Mouse (Mus musculus): ENCODE data around the gene Cep164.
"Not testable (repeated sequence)": the region's sequence is repeated elsewhere in the genome, so short reads cannot be mapped to it uniquely, and the experiment has no call there.

Gene Cep164

DNA sequence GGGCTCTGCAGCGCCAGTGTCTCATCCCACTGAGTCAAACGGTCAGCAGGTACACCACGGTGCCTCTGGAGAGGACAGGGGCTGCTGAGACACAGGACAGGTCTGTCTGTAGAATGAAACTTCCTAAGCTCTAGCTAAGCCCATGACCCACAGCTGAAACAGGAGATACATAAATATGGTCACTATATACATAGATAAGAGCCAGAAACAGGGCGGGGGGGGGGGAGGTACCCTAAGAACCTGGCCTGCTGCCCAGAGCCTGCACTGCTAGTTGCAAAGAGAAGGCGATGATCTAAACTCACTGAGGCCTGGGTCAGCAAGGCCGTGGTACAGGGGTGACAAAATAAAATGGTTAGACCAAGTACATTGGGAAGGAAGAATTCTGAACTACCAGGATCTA, 40.9 kb downstream of the Cep164 start:
- peak; percentile 9 for DNase-seq (ENCODE audit: low spot score)

DNA sequence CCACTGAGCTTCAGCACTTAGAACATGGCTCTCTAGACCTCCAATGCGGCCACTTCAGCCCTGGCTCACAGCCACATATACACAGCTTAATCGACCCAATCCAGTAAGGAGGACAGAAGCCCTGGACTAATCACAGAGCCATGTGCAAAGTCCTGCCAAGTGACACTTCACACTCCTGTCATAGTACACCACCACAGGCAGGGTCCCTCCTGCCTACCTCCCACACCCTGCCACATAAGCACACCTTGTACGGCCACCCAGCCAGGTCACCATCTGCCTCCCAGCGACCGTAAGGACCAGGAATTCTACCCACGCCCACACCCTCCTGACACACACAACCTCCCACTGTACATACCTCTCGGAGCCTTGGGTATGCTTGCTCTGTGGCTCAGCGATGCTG, 41.4 kb downstream of the Cep164 start:
- DNase-seq (ENCODE audit: low spot score): no peak

DNA sequence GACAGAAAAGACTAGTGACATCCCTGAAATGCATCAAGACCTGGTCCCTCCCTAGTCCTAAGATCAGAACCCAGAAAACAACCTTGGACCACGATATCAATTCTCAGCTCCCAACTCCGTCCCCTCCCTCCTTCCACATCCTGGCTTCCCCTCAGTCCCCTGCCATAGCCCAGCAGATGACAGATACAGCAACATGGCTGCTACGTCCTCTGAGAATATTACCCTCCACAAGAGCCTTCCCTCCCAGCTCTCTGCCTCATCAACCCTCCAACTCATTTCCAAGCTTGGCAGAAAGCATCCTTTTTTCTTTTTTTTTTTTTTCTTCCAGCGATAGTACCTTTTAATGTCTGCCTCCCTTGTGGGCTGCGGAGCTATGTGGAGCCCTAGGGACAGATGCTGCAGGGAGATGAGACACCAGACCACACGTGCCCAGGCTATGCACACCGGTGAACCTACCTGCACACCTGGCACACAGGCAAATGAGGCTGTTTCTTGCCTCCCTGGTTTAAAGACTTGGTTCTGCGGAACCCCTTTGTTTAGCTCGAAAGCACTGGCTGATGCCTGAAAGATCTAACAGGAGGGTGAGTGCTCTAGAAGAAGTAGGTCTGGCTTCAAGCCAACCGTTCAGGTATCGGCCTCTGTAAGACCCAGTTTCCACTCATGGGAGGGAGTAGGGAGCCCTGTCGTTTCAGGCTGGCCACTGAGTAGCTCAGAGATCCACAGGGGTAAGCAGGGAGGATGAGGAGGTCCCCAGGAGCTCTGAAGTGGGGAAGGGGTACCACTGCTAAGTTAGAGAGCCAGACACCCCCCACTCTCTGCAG, 45.0 kb downstream of the Cep164 start:
- no peak for DNase-seq (ENCODE audit: low spot score)

DNA sequence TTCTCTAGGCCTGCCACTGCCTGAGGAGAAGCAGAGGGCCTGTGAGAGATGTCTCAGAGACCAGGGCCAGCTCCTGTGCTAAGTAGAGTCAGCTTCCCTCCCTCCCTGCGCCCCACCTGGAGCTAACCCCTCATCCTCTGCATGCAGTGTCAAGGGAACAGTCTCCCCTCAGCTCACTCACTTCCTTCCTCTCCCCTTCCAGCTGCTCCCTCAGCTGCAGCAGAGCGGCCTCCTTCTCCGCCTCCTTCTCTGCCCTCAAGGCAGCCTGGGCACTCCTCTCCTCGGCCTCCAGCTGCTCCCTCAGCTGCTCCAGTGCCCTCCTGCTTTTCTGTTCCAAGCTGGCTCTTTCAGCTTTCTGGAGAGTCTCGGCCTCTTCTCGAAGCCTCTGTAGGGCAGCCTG, 49.3 kb downstream of the Cep164 start:
- no peak for DNase-seq (ENCODE audit: low spot score)

DNA sequence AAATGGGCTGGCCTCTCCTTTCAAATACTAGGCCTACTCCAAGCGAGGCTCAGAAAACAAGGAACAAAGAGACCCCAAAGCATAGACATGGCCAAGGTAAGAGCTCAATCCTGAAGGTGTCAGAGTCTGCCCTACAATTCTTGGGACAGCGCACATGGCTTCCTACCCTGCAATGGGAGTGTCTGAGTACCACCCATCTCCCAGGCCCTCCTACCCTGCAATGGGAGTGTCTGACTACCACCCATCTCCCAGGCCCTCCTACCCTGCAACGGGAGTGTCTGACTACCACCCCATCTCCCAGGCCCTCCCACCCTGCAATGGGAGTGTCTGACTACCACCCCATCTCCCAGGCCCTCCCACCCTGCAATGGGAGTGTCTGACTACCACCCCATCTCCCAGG, 52.3 kb downstream of the Cep164 start:
- DNase-seq (ENCODE audit: low spot score): not testable (repeated sequence)

DNA sequence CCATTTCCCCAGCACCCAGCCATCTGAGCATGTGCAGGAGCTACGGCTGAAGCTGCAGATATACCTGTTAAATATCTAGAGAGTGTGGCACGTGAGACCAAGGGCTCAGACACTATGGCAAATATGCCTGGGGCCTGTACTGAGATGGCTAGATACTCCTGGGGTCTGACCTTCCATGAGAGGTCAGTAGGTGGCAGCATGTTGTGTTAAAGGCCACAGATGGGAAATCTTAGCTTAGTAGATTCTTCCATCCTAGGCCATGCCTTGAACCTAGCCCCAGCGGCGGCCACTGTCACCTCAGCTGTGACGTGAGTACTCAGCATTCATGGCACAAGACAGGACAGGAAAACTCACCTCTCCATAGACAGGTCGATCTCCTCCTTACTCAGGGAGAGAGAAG, 54.4 kb downstream of the Cep164 start:
- DNase-seq (ENCODE audit: low spot score): no peak

DNA sequence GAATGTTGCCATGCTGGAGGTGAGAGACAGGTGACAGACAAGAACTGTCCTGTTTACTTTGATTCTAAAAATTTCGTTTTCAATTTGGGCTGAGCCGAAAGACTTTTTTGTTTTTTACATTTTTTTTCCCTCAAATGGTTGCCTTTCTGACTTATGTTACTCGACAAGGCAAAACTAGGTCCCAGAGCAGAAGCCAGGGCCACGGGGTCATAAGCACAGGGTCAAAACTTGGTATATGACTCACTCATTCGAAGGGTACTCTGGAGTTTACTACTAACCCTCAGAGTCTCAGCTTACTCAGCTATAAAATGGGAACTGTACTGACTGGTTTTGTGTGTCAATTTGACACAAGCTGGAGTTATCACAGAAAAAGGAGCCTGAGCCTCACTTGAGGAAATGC, 58.9 kb downstream of the Cep164 start:
- no peak for DNase-seq (ENCODE audit: low spot score)

DNA sequence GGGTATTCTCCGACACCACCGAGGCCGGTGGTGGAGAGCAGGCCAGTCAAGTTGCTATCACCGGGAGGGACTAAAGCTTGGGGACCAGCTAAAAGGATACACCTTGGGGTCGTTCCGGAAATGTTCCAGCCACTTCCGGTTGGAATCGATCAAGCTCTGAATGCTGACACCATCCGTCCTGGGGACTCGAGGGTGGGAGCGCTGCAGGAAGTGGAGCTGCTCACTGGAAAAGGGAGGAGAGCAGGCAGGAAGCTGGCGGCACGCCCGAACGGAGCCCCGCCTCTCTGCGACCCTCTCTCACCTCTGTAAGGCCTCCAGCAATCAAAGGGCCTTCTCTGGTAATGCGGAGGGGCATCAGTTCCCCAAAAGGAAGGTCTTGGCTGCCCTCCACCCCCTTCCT, 60.1 kb downstream of the Cep164 start:
- no peak for DNase-seq (ENCODE audit: low spot score)

DNA sequence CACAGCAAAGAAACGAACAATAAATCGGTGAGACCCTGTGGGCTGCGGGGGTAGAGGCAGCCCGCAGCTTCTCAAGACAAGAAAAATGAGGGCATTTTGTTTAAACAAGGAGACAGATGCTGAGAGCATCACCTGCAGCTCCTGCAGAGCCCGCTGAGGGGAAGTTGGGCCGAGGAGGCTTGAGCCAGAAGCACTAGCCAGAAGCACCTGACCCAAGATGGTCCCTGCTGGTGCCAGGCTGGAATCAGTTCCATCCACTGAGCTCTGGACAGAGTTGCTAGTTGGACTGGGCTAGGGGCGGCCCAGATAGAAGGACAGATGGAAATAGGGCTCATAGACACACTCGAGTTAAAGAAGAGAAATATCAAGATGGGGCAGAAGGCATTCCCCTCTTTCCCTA, 61.3 kb downstream of the Cep164 start:
- no peak for DNase-seq (ENCODE audit: low spot score)

DNA sequence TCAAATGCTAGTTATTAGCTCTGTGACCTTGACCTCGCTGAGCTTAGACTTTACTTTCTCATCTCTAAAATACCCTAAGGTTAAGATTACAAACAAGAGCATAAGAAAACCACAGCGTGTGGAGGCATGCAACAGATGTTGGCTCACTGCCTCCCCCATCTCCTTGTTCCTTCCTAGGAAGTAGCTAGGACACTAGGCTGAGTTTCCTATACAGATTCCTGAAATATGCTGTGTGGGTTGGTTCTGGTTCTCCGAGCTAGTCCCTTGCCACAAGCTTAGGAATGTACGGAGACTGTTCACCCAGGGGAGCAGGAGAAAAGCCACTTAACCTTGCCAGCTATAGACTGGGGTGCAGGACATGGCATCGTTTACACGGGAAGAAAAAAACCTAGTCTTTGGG, 62.3 kb downstream of the Cep164 start:
- no peak for DNase-seq (ENCODE audit: low spot score)

DNA sequence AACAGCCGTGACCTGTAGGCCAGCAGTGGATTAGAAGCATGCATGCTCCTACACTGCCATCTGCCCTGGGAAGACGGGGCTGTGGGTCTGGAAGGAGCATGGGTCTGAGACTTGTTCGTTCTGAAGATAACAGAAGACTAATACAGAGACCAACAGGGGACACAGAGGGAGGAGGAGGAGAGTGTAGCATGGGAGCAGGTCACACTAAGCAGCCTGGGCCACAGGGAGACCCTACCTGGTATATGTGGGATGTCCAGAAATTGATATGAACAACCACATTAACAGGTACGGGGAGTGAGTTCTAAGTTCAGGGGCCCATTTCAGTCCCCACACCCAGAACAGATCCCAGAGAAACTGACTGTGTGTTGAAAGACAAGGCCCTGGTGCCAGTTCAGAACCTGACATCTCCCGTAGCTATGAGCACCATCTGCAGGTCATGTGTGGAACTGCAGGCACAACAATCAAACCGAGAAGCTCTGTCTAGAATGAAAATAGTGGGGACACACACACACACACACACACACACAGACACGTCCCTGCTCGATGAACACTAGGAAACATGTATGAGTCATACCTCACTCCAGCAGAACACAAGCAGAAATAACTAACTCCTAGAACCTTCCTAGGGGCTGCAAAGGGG, 73.9 kb downstream of the Cep164 start:
- peak; percentile 39 for DNase-seq (ENCODE audit: low spot score)

DNA sequence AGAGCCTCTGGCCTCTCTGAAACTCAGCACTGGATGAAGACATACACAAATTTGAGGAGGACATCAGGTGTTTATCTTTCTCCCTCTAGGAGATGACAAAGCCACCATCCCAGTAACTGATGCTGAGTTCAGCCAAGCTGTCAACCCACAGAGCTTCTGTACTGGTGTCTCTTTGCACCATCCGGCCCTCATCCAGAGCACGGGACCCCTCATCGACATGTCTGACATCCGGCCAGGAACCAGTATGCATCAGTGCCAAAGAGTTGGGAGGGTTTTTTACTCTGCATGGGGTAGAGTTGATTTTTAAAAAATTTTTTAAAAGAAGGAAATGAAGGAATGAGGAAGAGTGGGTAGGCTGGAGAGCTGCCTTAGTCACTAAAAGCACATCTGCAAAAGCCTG, 78.6 kb downstream of the Cep164 start:
- no peak for DNase-seq (ENCODE audit: low spot score)

DNA sequence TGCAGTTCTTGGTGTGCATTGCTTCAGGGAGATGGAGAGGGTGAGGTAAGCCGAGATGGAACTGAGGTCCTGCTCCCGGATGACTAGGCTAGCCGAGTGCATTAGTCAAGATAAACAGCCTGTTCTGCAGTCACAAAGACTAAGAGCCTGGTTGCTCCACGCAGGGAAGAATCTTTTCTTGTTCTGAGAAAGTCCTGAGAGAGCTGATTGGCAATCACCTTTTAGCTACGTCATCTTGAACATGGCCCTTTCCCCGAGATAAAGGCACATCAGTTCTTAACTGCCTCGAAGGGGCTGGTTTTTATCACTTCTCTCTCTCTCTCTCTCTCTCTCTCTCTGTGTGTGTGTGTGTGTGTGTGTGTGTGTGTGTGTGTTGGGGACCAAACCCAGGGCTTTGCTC, 83.0 kb downstream of the Cep164 start:
- peak; percentile 8 for DNase-seq (ENCODE audit: low spot score)

DNA sequence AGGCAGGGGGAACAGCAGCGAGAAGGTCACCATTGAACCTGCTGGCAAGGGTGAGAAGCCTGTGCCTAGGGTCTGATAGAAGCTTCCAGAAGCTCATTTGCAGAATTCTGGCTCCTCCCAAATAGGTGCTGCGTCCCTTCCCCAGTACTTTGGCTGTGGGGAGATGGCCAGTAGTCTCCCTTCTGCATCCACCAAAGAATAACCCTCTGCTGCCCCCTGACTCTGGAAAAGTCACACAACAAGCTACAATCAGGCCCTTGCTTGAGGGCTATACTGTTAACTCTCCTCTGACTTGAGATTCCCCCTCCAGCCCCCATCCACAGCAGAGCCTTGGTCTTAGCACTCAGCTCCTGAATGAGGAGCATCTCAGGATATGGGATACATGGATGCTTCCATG, 87.9 kb downstream of the Cep164 start:
- no peak for DNase-seq (ENCODE audit: low spot score)

DNA sequence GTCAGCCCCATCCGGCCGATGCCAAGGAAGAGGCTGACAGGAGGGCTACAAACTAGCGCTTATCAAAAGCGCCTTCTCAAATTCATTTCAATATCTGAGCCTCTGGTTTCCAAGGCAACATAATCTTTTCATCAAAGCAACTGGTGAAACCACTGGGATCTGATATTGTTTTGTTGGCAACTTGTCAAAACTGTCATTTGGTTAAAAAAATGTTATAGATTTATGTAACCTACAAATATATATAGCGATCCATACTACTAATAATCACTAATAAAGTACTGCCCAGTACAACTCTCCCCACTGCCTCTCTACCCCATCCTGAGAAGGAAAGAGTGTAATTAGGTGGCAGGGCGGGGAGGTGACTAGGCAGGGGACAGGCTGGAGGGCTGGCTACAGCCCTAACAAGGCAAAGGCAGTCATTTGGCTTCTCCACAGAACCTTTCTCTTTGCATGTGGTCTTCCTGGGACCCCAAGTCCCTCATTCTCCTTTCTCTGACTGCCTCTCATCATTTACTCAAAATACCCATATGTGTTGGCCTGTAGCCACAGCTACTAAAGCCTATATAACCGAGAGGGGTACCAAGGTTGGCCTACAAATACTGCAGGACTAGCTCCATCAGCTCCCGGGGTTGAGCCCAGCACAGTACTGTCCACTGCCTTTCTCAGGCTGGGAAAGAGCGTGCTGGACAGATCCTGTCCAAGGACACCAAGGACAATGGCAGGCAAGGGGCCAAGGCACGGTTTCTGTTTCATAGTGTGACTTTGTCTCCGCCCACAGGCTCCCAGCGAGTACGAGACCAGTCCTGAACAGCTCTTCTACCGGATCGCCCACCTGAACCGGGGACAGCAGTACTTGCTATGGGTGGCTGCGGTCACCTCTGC, 88.5 kb downstream of the Cep164 start:
- no peak for DNase-seq (ENCODE audit: low spot score)

DNA sequence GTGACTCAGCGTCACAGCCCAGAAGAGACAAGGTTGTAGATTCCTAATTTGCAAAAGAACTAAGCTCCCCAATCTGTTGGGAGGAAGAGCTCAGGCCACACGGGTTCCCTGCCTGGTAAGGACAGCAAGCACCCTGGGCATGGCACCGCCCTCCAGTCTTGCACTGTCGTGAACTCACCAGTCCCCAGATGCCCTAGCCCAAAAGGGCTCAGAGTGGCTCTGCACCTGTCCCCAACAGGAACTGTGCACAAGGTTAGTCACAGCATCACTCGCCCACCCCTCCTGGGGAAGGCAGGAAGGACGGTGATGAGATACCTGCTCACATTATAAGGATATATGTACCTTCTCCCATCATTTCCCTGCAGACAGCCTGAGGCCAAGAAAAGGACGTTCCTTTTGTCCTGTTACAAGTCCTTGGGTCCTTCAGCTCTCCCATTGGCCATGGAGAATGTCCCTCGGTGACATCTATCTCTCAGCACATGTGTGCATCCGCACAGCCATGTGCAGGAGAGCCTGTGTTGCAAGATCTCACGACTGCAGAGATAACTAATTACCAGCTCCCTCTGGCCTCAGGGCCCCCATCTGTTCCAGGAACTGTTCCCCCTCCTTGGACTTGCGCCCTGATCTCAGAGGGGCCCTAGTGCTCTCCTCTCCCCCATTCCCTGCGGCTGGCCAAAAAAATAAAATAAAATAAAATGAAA, 89.3 kb downstream of the Cep164 start:
- DNase-seq (ENCODE audit: low spot score): no peak

DNA sequence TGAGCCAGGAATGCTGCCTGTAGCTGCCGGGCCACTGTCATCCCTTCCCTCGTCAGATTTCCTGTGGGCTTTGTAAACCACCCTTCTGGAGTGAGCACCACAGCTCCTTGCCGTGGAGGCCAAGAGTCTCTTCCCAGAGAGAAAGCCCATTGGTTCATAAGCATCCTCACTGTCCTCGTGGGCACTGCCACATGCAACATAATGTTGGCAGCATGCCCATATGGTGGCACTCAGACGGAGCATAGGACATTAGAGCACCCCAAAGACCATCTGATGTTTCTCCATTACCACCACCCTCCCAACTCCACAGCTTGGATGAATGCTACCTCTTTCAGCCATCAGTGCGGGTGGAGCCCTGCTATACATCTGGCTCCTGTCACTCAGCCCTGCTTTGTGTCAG, 95.2 kb downstream of the Cep164 start:
- no peak for DNase-seq (ENCODE audit: low spot score)

DNA sequence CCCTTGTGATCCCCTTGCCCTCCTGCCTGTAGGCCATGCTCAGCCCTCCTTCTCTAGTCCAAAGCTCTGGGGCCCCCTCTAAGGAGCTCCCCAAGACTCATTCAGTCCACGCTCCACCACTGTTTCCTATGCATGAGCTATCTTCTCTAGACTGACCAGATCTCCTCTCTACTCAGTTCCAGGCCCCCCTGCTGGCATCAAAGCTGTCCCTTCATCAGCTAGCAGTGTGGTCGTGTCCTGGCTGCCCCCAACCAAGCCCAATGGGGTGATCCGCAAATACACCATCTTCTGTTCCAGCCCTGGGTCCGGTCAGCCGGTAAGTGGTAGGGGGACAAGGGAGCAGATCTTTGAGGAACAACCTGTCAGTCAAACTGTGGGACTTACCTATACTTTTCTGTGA, 96.6 kb downstream of the Cep164 start:
- no peak for DNase-seq (ENCODE audit: low spot score)

DNA sequence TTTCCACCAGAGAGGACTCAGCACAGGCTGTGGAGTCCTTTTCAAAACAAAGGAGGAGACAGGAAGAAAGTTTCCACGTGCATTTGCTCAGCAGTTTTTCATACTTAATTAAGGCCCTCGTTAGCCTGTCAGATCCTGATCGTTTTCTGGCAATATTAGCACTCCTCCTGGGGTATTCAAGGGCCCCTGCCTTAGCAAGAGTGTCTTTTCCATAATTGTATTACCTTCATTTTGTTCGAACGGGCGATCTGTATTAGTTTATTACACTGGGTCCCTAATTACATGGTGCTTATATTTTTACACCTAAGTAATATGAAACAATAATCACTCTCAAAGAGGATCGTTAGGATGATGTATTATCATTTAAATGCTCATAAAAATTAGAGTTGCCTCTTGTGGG, 108.5 kb downstream of the Cep164 start:
- DNase-seq (ENCODE audit: low spot score): no peak

Measured in c-Kit-positive CD71-positive TER-119-positive erythroid progenitor cells, embryonic 14.5 days (primary cell).